Mouse (Mus musculus): ENCODE measurements around the gene Lrrc45. TPM values are rescaled to one million over a fixed set of nuclear protein-coding genes. Genes with fewer than 3 reads are reported as not detected.

Lrrc45 gene
- total and polyA plus RNA-seq, 3 experiments = 11.7 to 31.3 (median 20.3) TPM

- no peak overlapping the region for H3K4me2 ChIP-seq (ENCODE audit: insufficient read depth, low read depth, poor library complexity, severe bottlenecking)
- no peak overlapping the region for H3K9ac ChIP-seq (ENCODE audit: insufficient read depth, low read depth)
- in situ Hi-C loops (cut with MboI; ENCODE audit: low pct_ligation_motif_present, low pct_unique_long_range_greater_than_20kb, low sequenced_read_pairs) = no loop called here
- TF ChIP-seq PAX5 (IDR thresholded peaks at IDR 0.05; ENCODE audit: low read length) (no peak), BHLHE40 (IDR thresholded peaks at IDR 0.05; ENCODE audit: low read depth, low read length) (no peak), POLR2A (IDR thresholded peaks at IDR 0.05; ENCODE audit: low read depth, low read length) (no peak), CTCF (conservative IDR thresholded peaks at IDR 0.05 in 1 of 2, IDR thresholded peaks at IDR 0.05 in 1 of 2; ENCODE audit: low read depth in 2 of 2, low read length in 2 of 2) (no peak), RCOR1 (conservative IDR thresholded peaks at IDR 0.05; ENCODE audit: low read depth, low read length) (no peak), ZKSCAN1 (IDR thresholded peaks at IDR 0.05; ENCODE audit: borderline replicate concordance, low read depth, low read length) (no peak), POLR2AphosphoS2 (IDR thresholded peaks at IDR 0.05; ENCODE audit: low read depth, low read length) (no peak), USF1 (IDR thresholded peaks at IDR 0.05; ENCODE audit: low read depth, low read length) (no peak), EP300 (IDR thresholded peaks at IDR 0.05; ENCODE audit: low read length) (no peak), IRF4 (IDR thresholded peaks at IDR 0.05; ENCODE audit: low read depth, low read length) (no peak), MAX (IDR thresholded peaks at IDR 0.05; ENCODE audit: low read length) (no peak), TBP (conservative IDR thresholded peaks at IDR 0.05; ENCODE audit: low read depth, low read length) (no peak), MYC (IDR thresholded peaks at IDR 0.05; ENCODE audit: low read depth, low read length) (no peak)
- DNase-seq (ENCODE audit: extremely low read depth) = no peak
- H3K27me3 ChIP-seq (replicated peaks) = no peaks in the 10 kb centered on the region
- no peak overlapping the region for H3K27ac ChIP-seq (ENCODE audit: insufficient read depth, low read depth)
- dilution Hi-C loops (cut with MboI; ENCODE audit: extremely low pct_ligation_motif_present, extremely low pct_unique_long_range_greater_than_20kb, low sequenced_read_pairs) = no loop called here
- H3K4me3 ChIP-seq (replicated peaks in 1 of 3; ENCODE audit: low read depth in 2 of 3, low read length in 2 of 3, poor library complexity in 1 of 3) = no peak overlapping the region
- peaks cover 52 to 93% of the 10 kb centered on the region in 2 experiments for H3K36me3 ChIP-seq (replicated peaks in 1 of 2; ENCODE audit: control insufficient read depth in 1 of 2, insufficient read depth in 1 of 2, low read length in 1 of 2)
- 0 out of 4 replicates have a peak, but pooled peaks cover 0 to 2% of the 10 kb centered on the region in 2 experiments for H3K4me1 ChIP-seq (ENCODE audit: control insufficient read depth in 1 of 2, insufficient read depth in 2 of 2)
- no peaks in the 10 kb centered on the region for H3K79me2 ChIP-seq (replicated peaks; ENCODE audit: control insufficient read depth, extremely low read depth, insufficient read depth, poor library complexity, severe bottlenecking)
- peaks cover 8% of the 10 kb centered on the region for H3K9me3 ChIP-seq (replicated peaks; ENCODE audit: low read length)
Measured at GRCm38 (mm10) chr11:120693461-120693860, 20.3 kb upstream of the Lrrc45 start.

GRCm38 (mm10) chr11:120695184-120695583 lies 18.5 kb upstream of the Lrrc45 start:
- Histone ChIP-seq H3K4me2 (ENCODE audit: insufficient read depth, low read depth, poor library complexity, severe bottlenecking) (no peak overlapping the region), H3K4me1 (ENCODE audit: control insufficient read depth in 1 of 2, insufficient read depth in 2 of 2) (0 out of 4 replicates have a peak, but pooled peaks cover 2 to 5% of the 10 kb centered on the region in 2 experiments), H3K27ac (ENCODE audit: insufficient read depth, low read depth) (no peak overlapping the region), H3K36me3 (replicated peaks in 1 of 2; ENCODE audit: control insufficient read depth in 1 of 2, insufficient read depth in 1 of 2, low read length in 1 of 2) (peaks cover 47 to 95% of the 10 kb centered on the region in 2 experiments), H3K79me2 (replicated peaks; ENCODE audit: control insufficient read depth, extremely low read depth, insufficient read depth, poor library complexity, severe bottlenecking) (no peaks in the 10 kb centered on the region), H3K9ac (ENCODE audit: insufficient read depth, low read depth) (no peak overlapping the region), H3K4me3 (replicated peaks in 1 of 3; ENCODE audit: low read depth in 2 of 3, low read length in 2 of 3, poor library complexity in 1 of 3) (no peak overlapping the region), H3K27me3 (replicated peaks) (no peaks in the 10 kb centered on the region), H3K9me3 (replicated peaks; ENCODE audit: low read length) (peaks cover 8% of the 10 kb centered on the region)
- no peak for DNase-seq (ENCODE audit: extremely low read depth)
- TF ChIP-seq NELFE (IDR thresholded peaks at IDR 0.05; ENCODE audit: low read depth, low read length) (no peak), CHD1 (IDR thresholded peaks at IDR 0.05; ENCODE audit: low read depth, low read length) (no peak), MXI1 (IDR thresholded peaks at IDR 0.05; ENCODE audit: low read depth, low read length) (no peak), USF1 (IDR thresholded peaks at IDR 0.05; ENCODE audit: low read depth, low read length) (no peak), USF2 (conservative IDR thresholded peaks at IDR 0.05; ENCODE audit: low read depth, low read length) (no peak), TBP (conservative IDR thresholded peaks at IDR 0.05; ENCODE audit: low read depth, low read length) (no peak), GABPA (IDR thresholded peaks at IDR 0.05; ENCODE audit: insufficient replicate concordance, low read depth, low read length) (no peak), ZMIZ1 (IDR thresholded peaks at IDR 0.05; ENCODE audit: low read depth, low read length) (no peak), HCFC1 (IDR thresholded peaks at IDR 0.05; ENCODE audit: low read depth, low read length) (no peak), RAD21 (IDR thresholded peaks at IDR 0.05; ENCODE audit: low read depth, low read length) (no peak), NRF1 (IDR thresholded peaks at IDR 0.05; ENCODE audit: low read depth, low read length) (no peak), PAX5 (IDR thresholded peaks at IDR 0.05; ENCODE audit: low read length) (no peak), IRF4 (IDR thresholded peaks at IDR 0.05; ENCODE audit: low read depth, low read length) (no peak), ZC3H11A (IDR thresholded peaks at IDR 0.05; ENCODE audit: low read depth, low read length) (no peak)
- dilution Hi-C loops (cut with MboI; ENCODE audit: extremely low pct_ligation_motif_present, extremely low pct_unique_long_range_greater_than_20kb, low sequenced_read_pairs) (no loop called here), in situ Hi-C loops (cut with MboI; ENCODE audit: low pct_ligation_motif_present, low pct_unique_long_range_greater_than_20kb, low sequenced_read_pairs) (no loop called here)
